Mouse (Mus musculus) activated CD4-positive, CD25-positive, alpha-beta regulatory T cell, adult 4 months (primary cell): ENCODE measurements at regions not wholly inside any gene's neighbourhood (a gene's known extent, or its start where the extent isn't known, plus 50 kb on each side); places are given as distances from the start of the nearest gene placed in this dataset.
A peak's percentile ranks its signal among the peaks of the same experiment; 100 is the strongest.

ENCODE experiments used
- ATAC-seq: one replicate; pipeline ENCODE4 v1.8.0; 2017

GRCm38 (mm10) chr10:21218431-21218830, 57.6 kb upstream of the Myb start:
- no peak for ATAC-seq

DNA sequence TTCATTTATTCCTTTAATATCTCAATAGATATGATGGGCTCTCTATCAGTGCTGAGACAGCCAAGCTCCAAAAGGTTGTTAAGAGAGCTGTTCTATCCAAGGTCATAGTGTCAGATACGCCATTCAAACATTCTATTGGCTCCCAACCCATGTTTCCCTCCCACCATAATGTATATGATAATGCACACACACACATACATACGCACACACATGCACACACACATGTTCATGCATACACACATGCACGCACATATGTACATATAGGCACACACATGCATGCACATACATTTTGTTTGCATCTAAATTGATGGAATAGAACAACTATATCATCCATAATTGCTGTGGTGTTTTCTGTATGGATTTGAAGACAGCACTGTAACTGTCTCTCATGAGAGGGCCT, 60.0 kb upstream of the Myb start:
- no peak for ATAC-seq

DNA sequence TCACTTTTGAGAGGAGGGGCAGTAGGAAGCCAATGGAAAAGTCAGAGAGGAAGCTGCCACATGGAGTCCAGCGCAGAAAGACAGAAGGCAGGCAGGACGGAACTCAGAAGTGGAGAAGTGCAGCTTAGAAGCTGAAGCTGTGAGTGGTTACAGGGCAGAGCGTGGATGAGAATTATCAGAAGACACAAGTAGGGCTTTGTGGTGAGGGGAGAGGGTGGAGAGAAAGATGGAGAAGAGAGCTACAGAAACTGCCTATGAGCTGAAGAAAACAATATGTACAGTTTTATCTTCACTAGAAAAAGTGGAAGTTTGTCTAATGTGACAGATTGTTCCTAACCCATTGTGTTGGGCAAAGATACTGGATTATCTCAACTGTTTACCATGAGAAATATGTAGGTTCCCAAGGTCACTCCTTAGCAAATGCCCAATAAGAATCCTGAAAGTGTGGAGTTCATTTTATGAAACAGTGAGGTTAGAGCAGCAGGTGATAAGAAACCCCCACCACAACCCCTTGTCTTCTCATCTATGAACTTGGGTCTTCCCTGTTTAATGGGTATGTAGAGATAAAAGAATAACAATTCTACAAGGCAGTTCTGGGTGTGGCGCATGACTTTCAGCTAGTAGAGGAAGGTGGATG, 60.6 kb upstream of the Myb start:
- no peak for ATAC-seq

DNA sequence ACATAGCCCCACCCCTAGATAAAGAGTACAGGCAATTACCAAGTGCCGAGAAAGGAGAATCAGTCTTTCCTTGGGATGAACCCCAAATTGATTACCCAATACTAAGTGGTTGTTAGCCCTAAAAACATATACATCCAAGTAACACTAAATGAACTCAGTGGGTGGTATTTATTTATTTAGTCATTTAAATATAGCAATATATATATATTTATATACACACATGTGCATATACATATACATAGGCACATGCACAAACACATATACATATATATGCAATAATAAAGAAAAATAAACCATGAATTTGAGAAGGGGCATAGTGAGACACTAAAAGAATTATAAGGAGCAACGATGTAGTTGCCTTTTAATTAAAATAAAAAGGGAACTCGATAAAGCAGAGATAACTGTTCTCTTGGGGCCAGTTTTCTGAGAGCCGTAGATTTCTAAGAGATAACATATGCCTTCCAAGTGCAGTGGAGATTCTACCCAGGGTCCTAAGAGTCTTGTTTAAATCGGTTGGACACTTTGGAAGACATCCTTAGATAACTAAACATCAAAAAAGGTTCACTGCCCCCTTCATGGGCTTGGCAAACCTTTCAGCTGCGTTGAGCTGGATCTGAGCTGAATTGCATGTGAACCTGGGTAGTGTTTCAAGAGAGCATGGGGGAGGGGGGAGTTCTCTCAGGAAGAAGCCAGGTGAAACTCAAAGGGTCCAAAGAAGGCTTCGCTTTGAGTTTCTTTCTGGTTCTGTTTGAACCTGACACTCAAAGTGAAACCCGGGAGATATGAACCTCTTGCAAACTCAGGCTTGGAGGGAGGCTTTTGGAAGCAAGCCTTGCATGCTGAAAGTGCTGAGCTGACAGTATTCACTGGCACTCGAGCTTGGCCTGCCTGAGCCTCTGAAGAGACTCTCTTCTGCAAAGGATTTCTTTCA, 61.6 kb upstream of the Myb start:
- ATAC-seq, result peak; percentile 16

DNA sequence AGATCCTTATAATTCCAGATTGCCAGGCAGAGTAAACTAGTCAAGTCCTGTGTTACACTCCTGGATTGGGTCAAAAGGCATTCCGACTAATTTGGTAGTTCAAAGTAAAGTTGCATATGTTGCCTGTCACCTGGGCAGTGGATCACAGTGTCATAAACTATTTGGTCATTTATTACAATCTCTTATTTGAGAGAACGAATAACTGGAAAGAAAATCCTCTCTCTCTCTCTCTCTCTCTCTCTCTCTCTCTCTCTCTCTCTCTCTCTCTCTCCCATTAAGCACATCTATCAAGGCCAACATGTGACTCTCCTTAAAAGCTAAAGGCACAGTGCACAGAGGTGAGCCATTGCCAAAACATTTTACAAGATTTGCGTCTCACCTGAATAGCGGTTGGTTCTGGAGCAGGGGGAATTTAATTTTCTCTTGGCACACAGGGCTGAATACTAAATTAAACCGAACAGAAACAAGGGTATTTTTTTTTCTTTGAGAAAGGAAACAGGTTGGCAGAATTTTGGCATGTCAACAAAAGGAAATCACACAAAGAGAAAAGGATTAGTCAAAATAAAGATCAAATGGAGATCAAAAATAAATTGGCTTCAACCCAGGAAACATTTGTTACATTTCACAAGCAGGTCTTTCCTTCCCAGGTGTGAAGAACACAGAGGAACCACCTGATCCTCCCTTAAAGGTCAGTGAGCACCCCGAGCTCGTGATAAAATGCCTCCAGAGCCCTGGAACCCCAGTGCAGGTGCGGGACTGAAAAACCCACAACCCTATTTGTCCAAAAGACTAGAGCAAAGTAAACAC, 62.5 kb upstream of the Myb start:
- no peak for ATAC-seq

- peak; percentile 68 for ATAC-seq
Measured at GRCm38 (mm10) chr10:21224229-21224628, 63.4 kb upstream of the Myb start.

GRCm38 (mm10) chr10:21226210-21226609, 65.4 kb upstream of the Myb start:
- ATAC-seq, result no peak

DNA sequence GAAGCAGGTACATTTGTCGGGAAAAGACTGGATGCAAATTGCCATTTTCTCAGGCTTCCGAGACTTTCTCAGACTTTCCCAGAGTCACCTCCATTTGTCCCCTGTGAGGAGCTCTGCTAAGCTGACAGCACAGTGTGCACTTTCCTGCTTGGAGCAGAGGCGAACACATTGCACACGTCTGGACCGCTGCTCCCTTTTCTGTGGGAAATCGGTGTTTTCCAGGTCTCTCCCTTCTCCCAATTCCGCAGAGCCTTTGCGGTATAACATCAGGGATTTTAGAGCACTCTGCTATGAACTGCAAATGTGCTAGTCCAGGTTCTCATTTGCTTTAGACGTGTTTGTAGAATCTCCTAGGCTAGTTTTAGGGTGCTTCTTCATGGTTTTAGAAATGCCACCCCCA, 67.0 kb upstream of the Myb start:
- ATAC-seq, result no peak

DNA sequence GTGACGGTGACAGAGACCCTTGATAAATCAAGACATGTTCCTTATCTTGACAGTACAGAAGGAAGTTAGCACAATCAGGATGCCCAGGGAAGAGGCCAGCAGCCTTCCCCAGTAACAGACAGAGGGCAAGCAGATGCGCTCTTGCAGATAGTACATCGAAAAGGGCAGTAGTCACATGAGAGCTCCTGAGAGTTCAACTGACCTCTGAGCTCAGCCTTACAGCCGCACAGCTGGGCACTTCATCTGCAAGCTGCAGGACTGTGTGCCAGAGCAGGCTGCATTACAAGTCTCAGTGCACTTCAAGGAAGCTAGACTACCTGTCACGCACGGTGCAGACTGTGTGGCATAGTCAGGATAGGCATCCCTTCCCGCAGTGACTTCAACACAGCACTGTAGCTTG, 67.2 kb upstream of the Hbs1l start:
- ATAC-seq, result no peak

GRCm38 (mm10) chr10:21235172-21235571, 60.6 kb upstream of the Hbs1l start:
- peak; percentile 97 for ATAC-seq

GRCm38 (mm10) chr10:21237000-21237399, 58.8 kb upstream of the Hbs1l start:
- no peak for ATAC-seq

DNA sequence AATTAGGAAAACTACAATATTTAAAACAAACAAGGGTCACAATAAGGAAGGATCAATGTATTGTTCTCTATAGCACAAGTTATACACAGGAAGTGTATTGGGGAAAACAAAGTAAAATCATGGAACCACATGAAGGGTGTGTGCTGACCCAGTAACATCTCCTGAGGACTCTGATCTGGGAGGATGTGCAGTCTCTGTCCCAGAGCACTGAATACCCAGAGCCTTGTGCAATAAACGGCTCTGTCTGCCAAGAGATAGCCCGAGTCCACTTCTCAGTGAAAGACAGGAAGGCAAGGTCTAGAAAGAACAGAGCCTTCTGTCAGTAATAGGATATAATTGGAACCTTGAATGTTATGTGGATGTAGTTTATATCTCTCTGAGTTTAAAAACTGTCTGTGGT, 56.3 kb upstream of the Hbs1l start:
- ATAC-seq, result no peak

DNA sequence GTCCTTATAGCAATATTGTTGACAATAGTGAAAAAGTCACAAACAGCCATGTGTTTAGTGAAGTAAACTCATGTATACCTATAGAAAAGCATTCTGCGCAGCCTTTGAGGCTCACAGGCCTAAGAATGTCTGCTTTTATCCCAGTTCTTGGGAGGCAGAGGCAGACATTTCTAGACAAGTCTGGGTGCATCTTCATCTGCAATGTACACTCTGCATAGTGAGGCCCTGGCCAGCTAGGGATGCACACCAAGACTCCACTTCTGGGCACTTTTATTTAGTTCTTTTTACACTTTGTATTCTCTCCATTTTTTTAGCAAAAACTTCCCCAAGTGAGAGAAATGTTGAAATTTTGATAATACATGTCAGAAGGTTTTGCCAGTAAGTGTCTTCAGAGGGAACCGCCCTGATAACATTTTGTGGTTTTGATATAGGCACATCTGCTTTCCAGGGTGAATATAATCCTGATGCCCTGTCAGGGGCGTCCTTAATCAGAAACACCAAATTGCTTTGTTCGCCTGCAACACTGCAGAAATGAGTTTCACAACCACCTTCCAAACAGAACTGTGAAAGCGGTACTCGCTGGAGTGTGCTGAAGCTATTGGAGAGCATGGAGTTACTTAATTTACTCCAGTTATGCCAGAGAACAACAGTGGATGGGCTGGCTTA, 54.1 kb upstream of the Hbs1l start:
- no peak for ATAC-seq

GRCm38 (mm10) chr10:21242471-21243231, 53.1 kb upstream of the Hbs1l start:
- no peak for ATAC-seq

GRCm38 (mm10) chr10:21244849-21245453, 50.8 kb upstream of the Hbs1l start:
- ATAC-seq, result peak; percentile 6

DNA sequence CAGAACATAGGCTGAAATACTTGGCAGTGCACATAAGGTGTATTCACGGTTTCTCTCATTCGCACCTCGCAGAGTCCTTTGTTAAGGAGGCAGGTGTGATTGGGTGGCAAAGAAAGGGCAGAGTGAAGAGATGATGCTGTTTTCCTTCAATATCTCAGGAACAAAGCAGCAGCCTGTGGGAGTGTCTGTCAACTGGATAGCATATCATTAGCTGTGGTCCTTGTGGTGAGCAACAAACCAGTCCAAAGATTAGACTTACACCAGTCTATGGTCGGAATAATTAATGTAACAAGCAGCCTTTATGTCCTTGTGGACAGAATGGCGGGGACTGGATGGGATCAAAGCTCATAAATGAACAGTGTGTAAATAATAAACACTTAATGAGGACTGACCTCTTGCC, 50.2 kb upstream of the Hbs1l start:
- ATAC-seq, result no peak
